Mouse (Mus musculus) hindbrain, postnatal 0 days (tissue): ENCODE data around the gene Mtf2. TPM values are rescaled to one million over a fixed set of nuclear protein-coding genes. Genes with fewer than 3 reads are reported as not detected.
"Not testable (repeated sequence)": the region's sequence is repeated elsewhere in the genome, so short reads cannot be mapped to it uniquely, and the experiment has no call there.

Experiments used
- ATAC-seq: fragments of 200-750 bp; cut with Nextera tagmentation; 2 replicates; pipeline ENCODE4 v1.8.0; 2017; ENCODE audit warnings: mild to moderate bottlenecking, moderate TSS enrichment, moderate library complexity
- DNase-seq: peaks from one replicate; pipeline ENCODE4 v3.0.0-alpha.2; 2015; ENCODE audit warnings: low spot score
- H3K27ac ChIP-seq: fragments of 300-500 bp; sonication (generic); 2 replicates; pipeline ENCODE4 v1.5.1; 2014; ENCODE audit warnings: mild to moderate bottlenecking
- H3K27me3 ChIP-seq: fragments of 300-500 bp; sonication (generic); 2 replicates; pipeline ENCODE4 v1.6.1; 2014; ENCODE audit warnings: low read length, mixed read lengths; ENCODE audit not compliant: insufficient read depth
- H3K36me3 ChIP-seq: fragments of 300-500 bp; sonication (generic); 2 replicates; pipeline ENCODE4 v1.6.1; 2014; ENCODE audit warnings: low read length, mixed read lengths; ENCODE audit not compliant: insufficient read depth
- H3K4me1 ChIP-seq: fragments of 300-500 bp; sonication (generic); 2 replicates; pipeline ENCODE4 v1.6.1; 2014; ENCODE audit warnings: antibody characterized with exemption, low read length, mixed read lengths; ENCODE audit not compliant: insufficient read depth
- H3K4me2 ChIP-seq: fragments of 300-500 bp; sonication (generic); 2 replicates; pipeline ENCODE4 v1.6.1; 2014; ENCODE audit warnings: low read depth, mild to moderate bottlenecking, low read length, moderate library complexity, mixed read lengths
- H3K4me3 ChIP-seq: fragments of 300-500 bp; sonication (generic); 2 replicates; pipeline ENCODE4 v1.5.1; 2014; ENCODE audit warnings: low read length
- H3K9ac ChIP-seq: fragments of 300-500 bp; sonication (generic); replicated peaks from 2 replicates; pipeline ENCODE4 v1.6.1; 2014; ENCODE audit warnings: mild to moderate bottlenecking, low read length, moderate library complexity, mixed read lengths
- H3K9me3 ChIP-seq: fragments of 300-500 bp; sonication (generic); 2 replicates; pipeline ENCODE4 v1.6.1; 2016; ENCODE audit warnings: low read length, mixed read lengths
- CTCF ChIP-seq: IDR thresholded peaks from 2 replicates; pipeline ENCODE4 v1.5.1; 2016; ENCODE audit warnings: antibody characterized with exemption, control low read depth, low read depth
- WGBS: fragments of 180-500 bp; shearing (Covaris S2); extraction: QIAGEN DNeasy Blood & Tissue Kit; methylation state at CpG from one replicate; pipeline ENCODE4 v1.1.7; 2014; 5-methylcytosine and 5-hydroxymethylcytosine counted together
- polyA plus RNA-seq: library from polyadenylated mRNA; unstranded; fragments of >200 nt; fragmentation: Nextera tagmentation; extraction: Ambion mirVana; gene quantifications from 2 replicates; pipeline ENCODE4 v1.2.1, GENCODE M21; 2015
- total RNA-seq: library from RNA; depleted of rRNA; stranded (reverse); fragments of >200 nt; gene quantifications from 2 replicates; pipeline ENCODE4 v1.2.3, GENCODE M21; 2014

The Mtf2 gene
- total and polyA plus RNA-seq, 2 experiments from 2014 or later, result 36.0 to 48.7 TPM

- Histone ChIP-seq H3K4me2 (no peak overlapping the region), H3K4me3 (no peak overlapping the region), H3K36me3 (no peaks in the 10 kb centered on the region), H3K9me3 (no peaks in the 10 kb centered on the region), H3K27ac (no peak overlapping the region), H3K4me1 (no peaks in the 10 kb centered on the region), H3K27me3 (no peaks in the 10 kb centered on the region), H3K9ac (no peak overlapping the region)
- no peak for TF ChIP-seq CTCF
- no peak for DNase-seq
- no peak for ATAC-seq
- 90% methylated on average over 2 of the region's 2 CpGs for WGBS
Measured at GRCm38 (mm10) chr5:108051026-108051425, 14.4 kb upstream of the Mtf2 start.

- H3K9ac ChIP-seq, ATAC-seq, H3K4me3 ChIP-seq, H3K4me2 ChIP-seq, H3K27ac ChIP-seq, H3K36me3 ChIP-seq, DNase-seq, H3K27me3 ChIP-seq, H3K4me1 ChIP-seq, H3K9me3 ChIP-seq: not testable (repeated sequence)
- 95% methylated on average over 9 of the region's 9 CpGs for WGBS
Measured at GRCm38 (mm10) chr5:108051727-108052126, 13.7 kb upstream of the Mtf2 start.

GRCm38 (mm10) chr5:108052200-108052599 is 13.3 kb upstream of the Mtf2 start:
- H3K9ac ChIP-seq, result no peak overlapping the region
- WGBS, result 97% methylated on average over 1 of the region's 1 CpGs
- no peak overlapping the region for H3K4me3 ChIP-seq
- no peak for TF ChIP-seq CTCF
- DNase-seq, result no peak
- H3K27me3 ChIP-seq, result no peaks in the 10 kb centered on the region
- H3K4me1 ChIP-seq, result no peaks in the 10 kb centered on the region
- ATAC-seq, result no peak
- H3K27ac ChIP-seq, result no peak overlapping the region
- H3K4me2 ChIP-seq, result no peak overlapping the region
- no peaks in the 10 kb centered on the region for H3K9me3 ChIP-seq
- H3K36me3 ChIP-seq, result no peaks in the 10 kb centered on the region

- 88% methylated on average over 6 of the region's 6 CpGs for WGBS
Measured at GRCm38 (mm10) chr5:108053566-108053965, 11.9 kb upstream of the Mtf2 start.

GRCm38 (mm10) chr5:108060413-108060812 is 5.1 kb upstream of the Mtf2 start:
- Histone ChIP-seq H3K27me3 (no peaks in the 10 kb centered on the region), H3K4me2 (no peak overlapping the region), H3K9me3 (no peaks in the 10 kb centered on the region), H3K36me3 (no peaks in the 10 kb centered on the region), H3K4me3 (no peak overlapping the region), H3K9ac (no peak overlapping the region), H3K27ac (no peak overlapping the region), H3K4me1 (no peaks in the 10 kb centered on the region)
- no peak for TF ChIP-seq CTCF
- WGBS, result 94% methylated on average over 9 of the region's 9 CpGs
- no peak for ATAC-seq
- no peak for DNase-seq

More at GRCm38 (mm10) chr5:108053566-108053965, 11.9 kb upstream of the Mtf2 start:
- Histone ChIP-seq H3K4me1 (no peaks in the 10 kb centered on the region), H3K4me3 (no peak overlapping the region), H3K9me3 (no peaks in the 10 kb centered on the region), H3K27ac (no peak overlapping the region), H3K4me2 (no peak overlapping the region), H3K27me3 (no peaks in the 10 kb centered on the region), H3K9ac (no peak overlapping the region), H3K36me3 (no peaks in the 10 kb centered on the region)
- DNase-seq, result no peak
- no peak for TF ChIP-seq CTCF
- no peak for ATAC-seq

GRCm38 (mm10) chr5:108072301-108072700 is 6.8 kb downstream of the Mtf2 start:
- Histone ChIP-seq H3K4me1 (no peaks in the 10 kb centered on the region), H3K9me3 (no peaks in the 10 kb centered on the region), H3K36me3 (peaks cover 8% of the 10 kb centered on the region; the same call in 1 of the 2 replicates), H3K9ac (no peak overlapping the region), H3K4me2 (no peak overlapping the region), H3K4me3 (no peak overlapping the region), H3K27ac (no peak overlapping the region), H3K27me3 (no peaks in the 10 kb centered on the region)
- no peak for ATAC-seq
- DNase-seq, result no peak
- TF ChIP-seq CTCF, result no peak
- 89% methylated on average over 1 of the region's 1 CpGs for WGBS

DNA sequence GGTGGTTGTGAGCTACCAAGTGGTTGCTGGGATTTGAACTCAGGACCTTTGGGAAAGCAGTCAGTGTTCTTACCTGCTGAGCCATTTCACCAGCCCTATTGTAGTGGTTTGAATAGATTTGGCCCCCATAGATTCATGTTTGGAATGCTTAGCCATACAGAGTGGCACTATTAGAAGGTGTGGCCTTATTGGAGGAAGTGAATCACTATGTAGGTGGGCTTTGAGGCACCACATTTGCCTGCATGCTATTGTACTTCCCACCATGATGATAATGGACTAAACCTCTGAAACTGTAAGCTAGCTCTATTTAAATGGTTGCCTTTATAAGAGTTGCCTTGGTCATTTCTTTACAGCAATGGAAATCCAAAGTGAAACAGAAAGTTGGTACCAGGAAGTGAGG is 10.8 kb downstream of the Mtf2 start:
- H3K4me3 ChIP-seq, result no peak overlapping the region
- H3K27me3 ChIP-seq, result no peaks in the 10 kb centered on the region
- TF ChIP-seq CTCF, result no peak
- DNase-seq, result no peak
- no peaks in the 10 kb centered on the region for H3K4me1 ChIP-seq
- no peak for ATAC-seq
- H3K4me2 ChIP-seq, result no peak overlapping the region
- no peaks in the 10 kb centered on the region for H3K9me3 ChIP-seq
- no peak overlapping the region for H3K27ac ChIP-seq
- no peak overlapping the region for H3K9ac ChIP-seq
- peaks cover 5% of the 10 kb centered on the region; the same call in 1 of the 2 replicates for H3K36me3 ChIP-seq
